Mouse (Mus musculus) forebrain, embryonic 12.5 days (tissue): ENCODE measurements around the gene Gm12216. TPM values are rescaled to one million over a fixed set of nuclear protein-coding genes. Genes with fewer than 3 reads are reported as not detected.
"Not testable (repeated sequence)": the region's sequence is repeated elsewhere in the genome, so short reads cannot be mapped to it uniquely, and the experiment has no call there.

Experiments used
- ATAC-seq: fragments of 200-750 bp; cut with Nextera tagmentation; 2 replicates; pipeline ENCODE4 v1.8.0; 2017; ENCODE audit warnings: moderate TSS enrichment; ENCODE audit not compliant: low FRiP score
- H3K27ac ChIP-seq: fragments of 300-500 bp; sonication (generic); 2 replicates; pipeline ENCODE4 v1.5.1; 2016; ENCODE audit warnings: mild to moderate bottlenecking
- H3K27me3 ChIP-seq: fragments of 300-500 bp; sonication (generic); 2 replicates; pipeline ENCODE4 v1.6.1; 2016; ENCODE audit warnings: mild to moderate bottlenecking
- H3K36me3 ChIP-seq: fragments of 300-500 bp; sonication (generic); replicated peaks from 2 replicates; pipeline ENCODE4 v1.6.1; 2016; ENCODE audit warnings: mild to moderate bottlenecking
- H3K4me1 ChIP-seq: fragments of 300-500 bp; sonication (generic); 2 replicates; pipeline ENCODE4 v1.6.1; 2016
- H3K4me2 ChIP-seq: fragments of 300-500 bp; sonication (generic); 2 replicates; pipeline ENCODE4 v1.6.1; 2016; ENCODE audit warnings: mild to moderate bottlenecking, moderate library complexity
- H3K4me3 ChIP-seq: fragments of 300-500 bp; sonication (generic); replicated peaks from 2 replicates; pipeline ENCODE4 v1.5.1; 2016; ENCODE audit warnings: mild to moderate bottlenecking
- H3K9ac ChIP-seq: fragments of 300-500 bp; sonication (generic); 2 replicates; pipeline ENCODE4 v1.6.1; 2016; ENCODE audit warnings: mild to moderate bottlenecking
- H3K9me3 ChIP-seq: fragments of 300-500 bp; sonication (generic); 2 replicates; pipeline ENCODE4 v1.6.1; 2016
- WGBS: fragments of 180-500 bp; shearing (Covaris S2); methylation state at CpG from one replicate; pipeline ENCODE4 v1.1.7; 2016; 5-methylcytosine and 5-hydroxymethylcytosine counted together
- polyA plus RNA-seq: library from polyadenylated mRNA; unstranded; fragments of >200 nt; fragmentation: Nextera tagmentation; extraction: Ambion mirVana; gene quantifications from 2 replicates; pipeline ENCODE4 v1.2.1, GENCODE M21; 2016

The Gm12216 gene
- polyA plus RNA-seq, 1 experiment from 2014 or later, result not detected

DNA sequence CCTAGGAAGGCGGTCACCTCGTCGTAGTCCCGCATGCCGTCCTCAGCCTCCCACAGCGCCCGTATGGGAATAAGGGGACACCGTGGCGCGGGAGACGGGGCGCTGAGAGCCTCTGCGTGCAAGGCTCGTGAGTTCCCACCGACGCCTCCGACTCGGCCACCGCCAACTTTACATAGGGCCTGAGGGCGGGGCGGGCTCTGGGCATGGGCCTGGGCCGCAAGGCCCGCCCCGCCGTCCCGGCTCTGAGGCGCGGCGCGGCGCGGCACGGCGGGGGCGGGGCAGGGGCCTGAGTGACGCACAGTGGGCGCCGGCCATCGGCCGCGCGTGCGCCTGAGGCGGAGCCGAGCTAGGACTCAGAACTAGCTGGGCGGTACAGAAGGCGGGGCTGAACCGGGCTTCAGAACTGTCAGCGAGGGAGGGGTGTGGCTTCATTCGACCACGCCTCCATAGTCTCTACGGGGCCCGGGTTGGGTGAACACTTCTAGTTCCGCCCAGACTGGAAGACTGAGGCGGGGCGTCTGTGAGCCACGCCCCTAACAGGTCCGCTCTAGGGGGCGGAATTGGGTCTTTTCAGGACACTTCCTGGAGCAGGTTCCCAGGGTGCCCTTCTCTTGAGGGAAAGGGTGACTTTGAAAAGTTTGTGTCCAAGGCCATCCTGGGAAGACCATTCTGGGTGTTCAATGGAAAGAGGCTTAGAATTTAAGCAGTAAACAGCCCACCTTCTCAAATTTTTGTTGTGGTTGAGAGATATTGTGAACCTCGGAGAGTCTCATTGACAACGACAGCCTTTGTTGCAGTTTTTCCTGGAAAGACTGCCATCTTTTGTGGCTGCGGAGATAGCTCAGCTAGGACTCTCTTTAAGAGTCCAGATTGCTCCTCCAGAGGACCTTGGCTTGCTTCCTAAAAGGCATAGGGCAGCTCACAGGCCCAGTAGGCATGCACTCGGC, 32.7 kb upstream of the Gm12216 start, which contains the start of gene Slc22a5:
TSS of gene Slc22a5 (minus strand) at position 156 of the 947 bp plus-strand sequence.
- H3K4me2 ChIP-seq, result peak within 1 kb of the TSS; percentile 90
- H3K36me3 ChIP-seq, result no peaks in the 10 kb centered on the region
- peak; percentile 99 for ATAC-seq
- peak within 1 kb of the TSS; percentile 70 for H3K9ac ChIP-seq
- peaks cover 20% of the 10 kb centered on the region for H3K4me1 ChIP-seq
- H3K27me3 ChIP-seq, result no peaks in the 10 kb centered on the region
- no peak within 1 kb of the TSS for H3K27ac ChIP-seq
- peak within 1 kb of the TSS; percentile 52 for H3K4me3 ChIP-seq
- H3K9me3 ChIP-seq, result no peaks in the 10 kb centered on the region
- WGBS, result 5% methylated on average over 63 of the region's 63 CpGs

DNA sequence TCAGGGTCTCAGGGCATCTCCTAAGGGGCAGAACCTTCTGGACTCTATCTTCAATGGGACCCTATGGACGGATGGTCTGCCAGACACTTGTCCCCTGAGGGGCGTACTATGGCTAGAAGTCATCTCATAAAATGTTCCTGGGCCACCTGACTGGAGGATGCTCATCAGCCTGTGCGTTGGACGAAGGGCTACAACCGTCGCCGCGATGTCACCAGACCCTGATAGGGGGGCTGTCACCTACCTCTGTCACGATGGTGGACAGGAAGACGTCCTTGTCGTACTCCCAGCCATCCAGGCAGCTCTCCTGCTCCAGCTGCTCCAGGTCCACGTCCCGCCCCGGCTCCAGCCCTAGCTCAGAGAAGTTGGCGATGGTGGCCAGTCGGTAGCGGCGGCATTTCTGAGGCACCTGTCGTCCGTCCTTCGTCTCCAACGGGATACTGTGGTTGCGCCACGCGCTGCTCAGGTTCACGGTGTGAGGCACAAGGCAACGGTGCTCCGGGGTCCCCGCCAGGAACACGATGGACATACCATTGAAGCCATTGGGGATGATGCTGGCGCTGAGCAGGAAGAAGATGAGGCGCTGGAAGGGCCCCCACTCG, 31.9 kb upstream of the Gm12216 start:
- peak overlapping the region; percentile 52 for H3K4me3 ChIP-seq
- no peaks in the 10 kb centered on the region for H3K27me3 ChIP-seq
- H3K4me2 ChIP-seq, result peak overlapping the region; percentile 90
- peaks cover 20% of the 10 kb centered on the region for H3K4me1 ChIP-seq
- 4% methylated on average over 33 of the region's 33 CpGs for WGBS
- H3K36me3 ChIP-seq, result 0 out of 2 replicates have a peak, but pooled peaks cover 4% of the 10 kb centered on the region
- ATAC-seq, result no peak; the same call in 1 of the 2 replicates
- no peaks in the 10 kb centered on the region for H3K9me3 ChIP-seq
- no peak overlapping the region for H3K27ac ChIP-seq
- peak overlapping the region; percentile 70 for H3K9ac ChIP-seq

DNA sequence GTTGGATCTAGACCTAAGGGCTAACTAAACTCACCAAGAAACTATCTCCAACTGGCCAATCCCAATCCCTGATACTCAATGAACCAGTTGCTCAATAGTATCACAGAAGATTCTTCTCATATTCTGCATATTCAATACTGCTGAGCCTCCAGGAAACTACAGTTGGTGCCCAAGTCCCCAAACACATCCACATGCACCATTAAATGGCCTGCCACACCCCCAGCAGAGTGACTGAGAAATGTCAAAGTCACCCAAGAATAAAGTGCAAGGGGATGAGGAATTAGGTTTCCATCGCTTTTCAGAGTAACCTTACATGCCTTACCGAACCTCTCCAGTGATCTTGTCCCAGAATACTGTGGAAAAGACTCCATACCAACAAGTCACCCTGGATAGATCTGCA, 31.2 kb upstream of the Gm12216 start:
- H3K9me3 ChIP-seq, result no peaks in the 10 kb centered on the region
- no peak overlapping the region for H3K9ac ChIP-seq
- no peak for ATAC-seq
- no peak overlapping the region for H3K27ac ChIP-seq
- H3K4me1 ChIP-seq, result peaks cover 20% of the 10 kb centered on the region
- H3K4me3 ChIP-seq, result no peak overlapping the region; the same call in 1 of the 2 replicates
- H3K27me3 ChIP-seq, result no peaks in the 10 kb centered on the region
- H3K4me2 ChIP-seq, result peak overlapping the region; percentile 90; the same call in 1 of the 2 replicates
- peaks cover 5% of the 10 kb centered on the region; the same call in 1 of the 2 replicates for H3K36me3 ChIP-seq
- WGBS, result 93% methylated on average over 2 of the region's 2 CpGs

DNA sequence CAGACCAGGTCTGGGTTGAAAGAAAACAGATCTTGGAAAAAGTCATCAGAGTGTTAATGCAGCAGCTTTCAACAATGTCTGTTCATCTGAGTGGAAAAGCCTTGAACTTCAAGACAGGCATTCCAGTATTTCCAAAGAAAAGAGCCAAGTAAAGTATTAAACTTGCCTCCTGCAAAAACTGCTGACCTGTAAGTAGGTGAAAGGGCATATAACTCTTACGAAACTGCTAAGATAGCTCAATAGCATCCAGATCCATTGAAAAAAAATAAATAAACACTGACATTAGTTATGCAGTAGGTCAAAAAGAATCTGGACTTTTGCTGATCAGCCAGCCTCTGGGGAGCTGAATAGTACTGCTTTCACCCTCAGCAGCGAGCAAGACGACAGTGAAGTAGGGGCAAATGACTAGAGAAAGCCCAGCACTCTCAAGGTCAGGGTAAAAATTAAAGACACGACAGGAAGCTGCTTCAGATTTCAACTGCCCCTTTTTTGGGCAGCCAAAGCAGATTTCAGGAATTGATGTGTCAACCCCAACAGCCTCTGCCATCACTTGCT, 30.1 kb upstream of the Gm12216 start:
- ATAC-seq, result no peak
- H3K27ac ChIP-seq, result no peak overlapping the region
- peaks cover 8% of the 10 kb centered on the region; the same call in 1 of the 2 replicates for H3K36me3 ChIP-seq
- H3K9ac ChIP-seq, result no peak overlapping the region
- WGBS, result 78% methylated on average over 4 of the region's 4 CpGs
- H3K4me2 ChIP-seq, result no peak overlapping the region
- no peaks in the 10 kb centered on the region for H3K27me3 ChIP-seq
- peaks cover 20% of the 10 kb centered on the region for H3K4me1 ChIP-seq
- H3K4me3 ChIP-seq, result no peak overlapping the region
- no peaks in the 10 kb centered on the region for H3K9me3 ChIP-seq

DNA sequence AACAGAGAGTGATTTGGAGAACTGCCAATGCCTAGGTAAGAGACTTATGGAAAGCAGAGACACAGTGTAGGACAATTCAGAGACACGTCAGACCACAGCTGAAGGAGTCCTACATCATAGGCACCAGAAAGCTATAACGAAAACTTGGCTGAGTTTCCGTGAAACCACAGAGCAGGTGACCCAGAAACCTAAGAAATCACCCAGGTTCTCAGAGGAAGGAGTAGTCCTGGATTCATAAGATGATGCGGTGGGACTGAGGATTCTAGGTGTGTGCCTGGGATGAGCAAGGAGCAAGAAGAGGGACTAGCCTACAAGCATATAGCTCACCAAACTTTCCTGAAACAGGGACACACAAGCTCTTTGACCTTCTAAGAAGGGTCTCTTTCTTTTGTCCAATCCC, 29.2 kb upstream of the Gm12216 start:
- H3K36me3 ChIP-seq, result peaks cover 8% of the 10 kb centered on the region; the same call in 1 of the 2 replicates
- H3K4me3 ChIP-seq, result no peak overlapping the region
- no peaks in the 10 kb centered on the region for H3K9me3 ChIP-seq
- no peak overlapping the region for H3K27ac ChIP-seq
- H3K9ac ChIP-seq, result no peak overlapping the region
- no peaks in the 10 kb centered on the region for H3K27me3 ChIP-seq
- H3K4me1 ChIP-seq, result peaks cover 20% of the 10 kb centered on the region
- no peak overlapping the region for H3K4me2 ChIP-seq
- no peak for ATAC-seq
- 87% methylated on average over 4 of the region's 4 CpGs for WGBS

DNA sequence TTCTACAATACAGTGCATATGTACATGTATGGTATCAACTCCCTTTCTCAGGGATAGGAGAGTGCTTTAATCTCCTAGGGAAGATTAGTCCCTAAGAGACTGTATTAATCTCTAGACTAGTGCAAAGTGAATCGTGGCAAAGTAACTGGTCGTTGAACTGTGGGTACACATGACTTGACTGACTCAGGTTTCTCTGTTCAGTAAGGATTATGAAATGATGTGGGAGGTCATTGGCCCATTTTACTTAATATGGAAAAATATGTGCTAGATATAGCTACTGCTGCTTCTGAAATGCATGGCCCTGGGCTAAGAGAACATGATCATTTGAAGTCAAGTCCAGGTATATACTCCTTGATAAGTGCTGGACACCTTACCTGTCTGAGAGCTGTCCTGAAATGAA, 24.2 kb upstream of the Gm12216 start:
- Histone ChIP-seq H3K27me3 (no peaks in the 10 kb centered on the region), H3K27ac (no peak overlapping the region), H3K9me3 (no peaks in the 10 kb centered on the region), H3K36me3 (peaks cover 8% of the 10 kb centered on the region; the same call in 1 of the 2 replicates), H3K4me1 (no peaks in the 10 kb centered on the region; the same call in 1 of the 2 replicates), H3K4me3 (no peak overlapping the region), H3K9ac (no peak overlapping the region), H3K4me2 (no peak overlapping the region)
- 91% methylated on average over 2 of the region's 2 CpGs for WGBS
- ATAC-seq, result no peak

DNA sequence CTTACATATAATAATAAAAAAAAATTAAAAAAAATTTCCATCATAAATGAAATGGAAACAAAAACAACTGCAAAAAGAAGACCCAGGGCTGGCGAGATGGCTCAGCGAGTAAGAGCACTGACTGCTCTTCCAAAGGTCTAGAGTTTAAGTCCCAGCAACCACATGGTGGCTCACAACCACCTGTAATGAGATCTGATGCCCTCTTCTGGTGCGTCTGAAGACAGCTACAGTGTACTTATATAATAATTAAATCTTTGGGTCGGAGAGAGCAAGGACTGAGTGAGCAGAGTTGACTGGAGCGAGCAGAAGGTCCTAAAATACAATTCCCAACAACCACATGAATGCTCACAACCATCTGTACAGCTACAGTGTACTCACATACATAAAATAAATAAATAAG, 19.0 kb upstream of the Gm12216 start:
- not testable (repeated sequence) for H3K4me3 ChIP-seq, H3K9me3 ChIP-seq, H3K27me3 ChIP-seq, H3K9ac ChIP-seq, H3K4me1 ChIP-seq, H3K4me2 ChIP-seq, ATAC-seq, H3K27ac ChIP-seq, H3K36me3 ChIP-seq
- 83% methylated on average over 5 of the region's 5 CpGs for WGBS

DNA sequence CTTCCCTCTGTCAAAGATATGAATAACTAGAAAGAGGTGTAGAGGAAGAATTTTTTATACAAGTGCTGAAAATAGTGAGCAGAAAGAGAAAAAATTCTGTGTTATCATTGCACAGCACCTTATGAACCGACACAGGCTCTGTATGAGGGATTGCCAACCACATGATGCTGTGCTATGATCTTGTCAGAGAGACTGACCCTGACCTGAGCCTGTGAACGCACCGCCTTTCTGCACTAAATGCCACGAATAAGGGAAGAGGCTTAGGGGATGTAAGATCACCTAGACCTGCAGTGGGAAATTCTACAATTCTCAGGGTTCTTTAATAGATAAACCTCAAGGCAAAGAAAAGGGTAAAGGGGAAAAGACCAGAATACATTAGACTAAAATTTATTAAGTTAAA, 17.4 kb upstream of the Gm12216 start:
- Histone ChIP-seq H3K27ac (no peak overlapping the region), H3K36me3 (0 out of 2 replicates have a peak, but pooled peaks cover 5% of the 10 kb centered on the region), H3K27me3 (no peaks in the 10 kb centered on the region), H3K4me2 (no peak overlapping the region), H3K9ac (no peak overlapping the region), H3K9me3 (no peaks in the 10 kb centered on the region), H3K4me1 (no peaks in the 10 kb centered on the region), H3K4me3 (no peak overlapping the region)
- ATAC-seq, result no peak
- WGBS, result 86% methylated on average over 4 of the region's 4 CpGs

DNA sequence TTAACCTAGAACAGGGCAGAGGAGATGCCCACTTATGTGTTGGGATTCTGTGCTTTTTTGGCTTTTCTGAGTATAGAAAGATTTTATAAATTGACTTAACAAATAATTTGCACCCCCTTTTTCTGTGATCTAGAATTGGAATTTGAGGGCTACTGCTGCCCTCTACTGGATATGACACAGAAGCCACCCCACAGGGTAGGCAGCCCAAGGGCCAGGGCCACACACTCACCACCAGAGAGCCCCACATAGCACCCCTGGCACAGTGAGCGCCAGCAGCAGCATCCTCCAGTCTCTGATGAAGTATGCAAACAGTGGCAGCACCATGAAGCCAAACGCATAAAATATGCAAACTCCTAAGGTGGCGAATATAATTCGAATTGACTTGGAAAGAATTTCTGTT, 15.7 kb upstream of the Gm12216 start:
- ATAC-seq, result no peak
- WGBS, result 79% methylated on average over 4 of the region's 4 CpGs
- Histone ChIP-seq H3K4me2 (no peak overlapping the region), H3K27me3 (no peaks in the 10 kb centered on the region), H3K9ac (no peak overlapping the region), H3K9me3 (no peaks in the 10 kb centered on the region), H3K36me3 (0 out of 2 replicates have a peak, but pooled peaks cover 11% of the 10 kb centered on the region), H3K4me3 (no peak overlapping the region), H3K27ac (no peak overlapping the region), H3K4me1 (no peaks in the 10 kb centered on the region)

DNA sequence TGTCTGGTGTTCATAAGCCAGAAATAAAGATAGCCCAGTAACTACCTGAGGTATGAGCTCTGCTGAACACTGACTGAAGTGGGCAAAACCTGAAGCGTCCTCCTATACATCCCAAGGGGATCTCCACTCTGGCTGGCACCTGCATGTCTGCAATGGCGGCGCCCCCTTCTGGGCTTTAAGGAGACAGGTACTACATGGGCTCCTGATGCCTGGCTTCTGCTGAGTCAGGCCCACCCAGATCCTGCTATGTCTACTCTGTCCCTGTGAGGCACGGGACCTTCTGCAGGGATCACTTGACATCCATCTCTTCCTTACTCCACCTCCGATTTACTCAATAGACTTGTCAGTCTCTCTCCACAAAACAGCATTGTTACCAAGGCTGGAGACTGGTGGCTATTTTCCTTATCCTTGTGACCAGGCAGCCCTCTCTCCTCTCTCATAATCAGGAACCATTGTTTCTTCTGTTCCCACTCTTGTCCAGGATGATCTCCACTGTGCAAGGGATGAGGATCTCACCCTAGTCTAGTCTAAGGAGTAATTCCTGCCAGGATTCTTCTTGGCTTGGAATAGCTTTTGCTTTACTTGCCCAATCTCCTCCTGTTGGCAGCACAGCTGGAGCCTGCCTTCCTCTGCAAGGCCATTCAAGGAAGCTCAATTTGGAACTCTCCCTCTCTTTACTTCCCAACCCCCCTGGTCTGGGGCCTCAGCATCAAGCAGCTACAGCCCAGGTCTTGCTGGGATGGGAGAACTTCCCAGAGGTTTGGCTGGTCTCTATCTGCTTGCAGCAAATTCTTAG, 15.1 kb upstream of the Gm12216 start:
- not testable (repeated sequence) for H3K4me3 ChIP-seq, H3K27me3 ChIP-seq, H3K9me3 ChIP-seq, H3K27ac ChIP-seq, H3K9ac ChIP-seq, ATAC-seq, H3K4me1 ChIP-seq, H3K4me2 ChIP-seq
- 0 out of 2 replicates have a peak, but pooled peaks cover 11% of the 10 kb centered on the region for H3K36me3 ChIP-seq
- 61% methylated on average over 5 of the region's 5 CpGs for WGBS

DNA sequence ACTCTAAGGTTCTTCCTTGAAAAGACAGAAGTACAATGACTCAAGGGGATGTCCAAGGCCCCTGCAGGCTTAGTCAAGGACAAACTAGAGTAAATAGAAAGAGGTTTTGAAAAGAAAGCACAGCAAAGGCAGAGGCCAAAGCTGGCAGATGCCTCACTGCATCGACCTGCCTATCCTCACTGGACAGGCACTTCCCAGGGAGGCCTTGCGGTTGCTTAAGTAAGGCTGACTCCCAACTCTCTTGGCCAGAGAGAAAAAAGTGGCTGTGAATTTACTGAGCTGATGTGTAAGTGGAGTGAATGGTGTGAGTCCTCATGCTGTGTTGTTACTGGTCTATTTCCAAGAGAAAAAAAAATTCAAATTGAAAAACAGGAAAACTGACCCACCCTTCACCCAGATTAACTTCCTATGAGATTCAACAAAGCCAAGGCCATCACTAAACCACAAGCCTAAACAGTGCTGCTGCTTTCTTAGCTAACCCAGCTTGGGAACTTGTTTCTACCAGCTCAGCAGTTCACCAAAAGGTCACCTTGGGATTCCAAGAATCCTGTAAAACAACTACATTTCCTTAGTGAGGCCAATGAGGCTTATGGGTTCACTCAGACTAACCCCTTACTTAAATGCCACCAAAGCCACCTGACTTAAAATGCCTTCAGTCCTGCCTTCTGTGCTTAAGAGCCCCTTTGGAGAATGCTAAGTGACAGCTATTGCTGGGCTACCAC, 12.9 kb upstream of the Gm12216 start:
- H3K9me3 ChIP-seq, result no peaks in the 10 kb centered on the region
- 0 out of 2 replicates have a peak, but pooled peaks cover 11% of the 10 kb centered on the region for H3K36me3 ChIP-seq
- no peaks in the 10 kb centered on the region for H3K27me3 ChIP-seq
- no peak overlapping the region for H3K9ac ChIP-seq
- H3K4me2 ChIP-seq, result no peak overlapping the region
- H3K4me3 ChIP-seq, result no peak overlapping the region
- no peak for ATAC-seq
- H3K4me1 ChIP-seq, result no peaks in the 10 kb centered on the region
- H3K27ac ChIP-seq, result no peak overlapping the region
- WGBS, result 95% methylated on average over 2 of the region's 2 CpGs
